In the genomic region with DNA sequence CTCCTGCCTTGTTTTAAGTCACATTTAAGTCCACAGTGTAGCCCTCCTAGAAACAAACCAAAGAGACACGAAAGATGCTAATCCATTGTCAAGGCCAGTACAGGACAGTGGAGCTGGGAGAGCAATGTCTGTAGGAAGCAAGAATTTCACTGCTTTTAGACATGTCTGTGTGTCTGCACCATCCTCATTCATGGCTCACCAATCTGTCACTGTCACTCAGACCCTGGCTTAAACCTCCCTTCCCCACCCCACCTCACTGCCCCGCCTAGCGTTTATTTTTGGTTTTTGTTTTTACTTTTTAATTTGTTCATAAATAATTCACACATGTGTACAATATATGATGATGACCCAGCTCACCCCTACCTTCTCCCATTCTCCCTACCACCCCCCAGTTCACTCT, we compare ENCODE assay signal across 24 mouse cellular contexts.
"Had no signal": no experiment of that assay in that cellular context is flagged by ENCODE, and none has a peak within 500 bp of the region (broad histone marks: within the 10 kb centered on the region; RNA-seq: fewer than 3 reads in every experiment).

No protein-coding gene starts in this region.

- ATAC-seq: hindbrain, postnatal 0 days; intestine, embryonic 16.5 days; liver, embryonic 12.5 days had no signal

- H3K9me3 ChIP-seq: heart, embryonic 10.5 days; heart, embryonic 13.5 days; heart, embryonic 15.5 days; hindbrain, embryonic 13.5 days; hindbrain, embryonic 15.5 days; kidney, embryonic 15.5 days; limb, embryonic 12.5 days; liver, embryonic 12.5 days had no signal

- H3K4me3 ChIP-seq: heart, embryonic 10.5 days; heart, embryonic 13.5 days; heart, embryonic 15.5 days; hindbrain, embryonic 13.5 days; hindbrain, embryonic 15.5 days; kidney, embryonic 15.5 days; limb, embryonic 12.5 days; liver, embryonic 12.5 days had no signal

- H3K27ac ChIP-seq: heart, embryonic 10.5 days; heart, embryonic 13.5 days; heart, embryonic 15.5 days; hindbrain, embryonic 13.5 days; hindbrain, embryonic 15.5 days; hindbrain, postnatal 0 days; kidney, embryonic 15.5 days; kidney, postnatal 0 days; limb, embryonic 12.5 days; liver, embryonic 12.5 days; liver, embryonic 14.5 days had no signal

- H3K27me3 ChIP-seq: heart, embryonic 13.5 days; heart, embryonic 15.5 days; hindbrain, embryonic 13.5 days; hindbrain, embryonic 15.5 days; kidney, embryonic 15.5 days; limb, embryonic 12.5 days; liver, embryonic 12.5 days had no signal

- H3K4me1 ChIP-seq: heart, embryonic 10.5 days; heart, embryonic 13.5 days; heart, embryonic 15.5 days; hindbrain, embryonic 13.5 days; kidney, embryonic 15.5 days; limb, embryonic 12.5 days; liver, embryonic 12.5 days had no signal

- H3K9ac ChIP-seq: heart, embryonic 13.5 days; heart, embryonic 15.5 days; hindbrain, embryonic 13.5 days; hindbrain, embryonic 15.5 days; kidney, embryonic 15.5 days; limb, embryonic 12.5 days; liver, embryonic 12.5 days; liver, embryonic 14.5 days had no signal

- H3K4me2 ChIP-seq: heart, embryonic 13.5 days; heart, embryonic 15.5 days; hindbrain, embryonic 13.5 days; hindbrain, embryonic 15.5 days; kidney, embryonic 15.5 days; limb, embryonic 12.5 days; liver, embryonic 12.5 days had no signal

- DNase-seq: gastrocnemius, postnatal 25 days; heart, adult 18-20 months; heart, postnatal 14 days; heart, postnatal 36 days; kidney, adult 11 months; kidney, adult 2 months; kidney, adult 9 months; kidney, postnatal 14 days; kidney, postnatal 36 days; layer of hippocampus, adult 9-11 months; layer of hippocampus, postnatal 36 days; left cerebral cortex, postnatal 4 days had no signal
